Mouse (Mus musculus) stomach, postnatal 0 days (tissue): ENCODE measurements at regions not wholly inside any gene's neighbourhood (a gene's known extent, or its start where the extent isn't known, plus 50 kb on each side); places are given as distances from the start of the nearest gene placed in this dataset.

Experiments used
- ATAC-seq: fragments of 200-750 bp; cut with Nextera tagmentation; 2 replicates; pipeline ENCODE4 v1.8.0; 2017; ENCODE audit not compliant: low FRiP score, low TSS enrichment
- DNase-seq: peaks from one replicate; pipeline ENCODE4 v3.0.0-alpha.2; 2016; ENCODE audit warnings: low spot score
- H3K27ac ChIP-seq: fragments of 300-500 bp; sonication (generic); replicated peaks from 2 replicates; pipeline ENCODE4 v1.5.1; 2014; ENCODE audit warnings: mild to moderate bottlenecking, control low read depth
- H3K27me3 ChIP-seq: fragments of 300-500 bp; sonication (generic); 2 replicates; pipeline ENCODE4 v1.6.1; 2014; ENCODE audit warnings: low read length; ENCODE audit not compliant: control insufficient read depth, insufficient read depth
- H3K36me3 ChIP-seq: fragments of 300-500 bp; sonication (generic); 2 replicates; pipeline ENCODE4 v1.6.1; 2014; ENCODE audit warnings: low read length, mixed read lengths; ENCODE audit not compliant: control insufficient read depth, insufficient read depth
- H3K4me1 ChIP-seq: fragments of 300-500 bp; sonication (generic); replicated peaks from 2 replicates; pipeline ENCODE4 v1.6.1; 2014; ENCODE audit warnings: antibody characterized with exemption; ENCODE audit not compliant: control insufficient read depth, insufficient read depth
- H3K4me2 ChIP-seq: fragments of 300-500 bp; sonication (generic); replicated peaks from 2 replicates; pipeline ENCODE4 v1.6.1; 2014; ENCODE audit warnings: low read depth, mild to moderate bottlenecking, control low read depth, moderate library complexity
- H3K4me3 ChIP-seq: fragments of 300-500 bp; sonication (generic); 2 replicates; pipeline ENCODE4 v1.5.1; 2014; ENCODE audit warnings: low read depth, low read length, control low read depth
- H3K9ac ChIP-seq: fragments of 300-500 bp; sonication (generic); 2 replicates; pipeline ENCODE4 v1.6.1; 2014; ENCODE audit warnings: mild to moderate bottlenecking, low read length, control low read depth, mixed read lengths
- H3K9me3 ChIP-seq: fragments of 300-500 bp; sonication (generic); 2 replicates; pipeline ENCODE4 v1.6.1; 2016; ENCODE audit warnings: low read length; ENCODE audit not compliant: control insufficient read depth
- CTCF ChIP-seq: IDR thresholded peaks from 2 replicates; pipeline ENCODE4 v1.5.1; 2016; ENCODE audit warnings: antibody characterized with exemption, low read depth, mild to moderate bottlenecking, moderate library complexity
- EP300 ChIP-seq: optimal IDR thresholded peaks from 2 replicates; pipeline ENCODE3; 2016; ENCODE audit warnings: antibody characterized with exemption
- WGBS: fragments of 180-500 bp; shearing (Covaris S2); extraction: QIAGEN DNeasy Blood & Tissue Kit; methylation state at CpG from one replicate; pipeline ENCODE4 v1.1.7; 2014; 5-methylcytosine and 5-hydroxymethylcytosine counted together

DNA sequence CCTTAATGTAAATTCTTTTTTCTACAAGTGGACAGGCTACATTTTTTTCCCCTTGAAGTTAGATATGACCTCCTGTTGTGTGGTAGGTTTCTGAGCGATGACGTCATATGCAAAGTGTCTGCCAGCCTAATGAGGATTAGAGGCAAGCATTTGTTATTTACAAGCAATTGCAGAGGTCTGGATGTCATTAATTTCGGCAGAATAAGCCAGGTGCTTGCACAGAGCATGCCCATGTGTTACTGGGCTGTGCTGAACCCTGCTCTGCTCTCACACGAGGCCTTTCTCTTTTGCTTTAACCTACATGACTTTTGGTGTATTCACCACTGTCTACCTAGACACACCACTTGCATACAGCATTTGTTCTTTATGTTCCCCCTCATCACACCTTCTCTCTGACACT lies 316.5 kb downstream of the Mef2c start:
- DNase-seq (no peak), ATAC-seq (no peak)
- no peaks in the 10 kb centered on the region for H3K36me3 ChIP-seq
- WGBS: 54% methylated on average over 4 of the region's 4 CpGs
- H3K4me3 ChIP-seq: no peak overlapping the region
- no peaks in the 10 kb centered on the region for H3K27me3 ChIP-seq
- H3K9ac ChIP-seq: no peak overlapping the region
- no peaks in the 10 kb centered on the region for H3K9me3 ChIP-seq
- no peak overlapping the region for H3K27ac ChIP-seq
- no peak overlapping the region for H3K4me2 ChIP-seq
- TF ChIP-seq EP300 (no peak), CTCF (no peak)
- no peaks in the 10 kb centered on the region for H3K4me1 ChIP-seq

- Histone ChIP-seq H3K36me3 (no peaks in the 10 kb centered on the region), H3K9ac (no peak overlapping the region), H3K27ac (no peak overlapping the region), H3K9me3 (no peaks in the 10 kb centered on the region), H3K4me1 (no peaks in the 10 kb centered on the region), H3K27me3 (no peaks in the 10 kb centered on the region), H3K4me3 (no peak overlapping the region), H3K4me2 (no peak overlapping the region)
- WGBS: 65% methylated on average over 3 of the region's 3 CpGs
- no peak for ATAC-seq
- no peak for DNase-seq
- no peak for TF ChIP-seq EP300
- TF ChIP-seq CTCF: no peak
These were observed 316.9 kb downstream of the Mef2c start for GRCm38 (mm10) chr13:83820721-83821120.

DNA sequence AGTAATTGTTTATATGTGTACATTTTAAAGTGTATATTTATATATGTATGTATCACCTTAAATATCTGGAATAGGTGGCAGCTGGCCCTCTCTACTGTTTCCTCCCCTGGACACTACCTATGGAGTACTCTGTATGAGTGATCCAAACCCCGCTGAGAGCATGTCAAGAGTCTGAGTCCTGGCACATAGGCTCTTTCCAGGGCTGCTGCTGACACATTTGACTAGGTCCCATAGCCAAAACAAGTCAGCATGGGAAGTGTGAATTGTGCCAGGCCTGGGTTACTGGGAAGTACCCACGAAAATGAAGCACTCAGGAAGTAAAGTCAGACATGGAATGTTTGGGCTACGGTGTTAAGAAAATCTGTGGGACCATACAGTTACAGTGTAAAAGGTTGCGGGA lies 321.1 kb downstream of the Mef2c start:
- Histone ChIP-seq H3K4me3 (no peak overlapping the region), H3K9me3 (no peaks in the 10 kb centered on the region), H3K36me3 (no peaks in the 10 kb centered on the region), H3K27me3 (no peaks in the 10 kb centered on the region), H3K4me1 (no peaks in the 10 kb centered on the region), H3K9ac (no peak overlapping the region), H3K4me2 (no peak overlapping the region), H3K27ac (no peak overlapping the region)
- no peak for ATAC-seq
- no peak for DNase-seq
- TF ChIP-seq EP300 (no peak), CTCF (no peak)
- WGBS: 81% methylated on average over 4 of the region's 4 CpGs

DNA sequence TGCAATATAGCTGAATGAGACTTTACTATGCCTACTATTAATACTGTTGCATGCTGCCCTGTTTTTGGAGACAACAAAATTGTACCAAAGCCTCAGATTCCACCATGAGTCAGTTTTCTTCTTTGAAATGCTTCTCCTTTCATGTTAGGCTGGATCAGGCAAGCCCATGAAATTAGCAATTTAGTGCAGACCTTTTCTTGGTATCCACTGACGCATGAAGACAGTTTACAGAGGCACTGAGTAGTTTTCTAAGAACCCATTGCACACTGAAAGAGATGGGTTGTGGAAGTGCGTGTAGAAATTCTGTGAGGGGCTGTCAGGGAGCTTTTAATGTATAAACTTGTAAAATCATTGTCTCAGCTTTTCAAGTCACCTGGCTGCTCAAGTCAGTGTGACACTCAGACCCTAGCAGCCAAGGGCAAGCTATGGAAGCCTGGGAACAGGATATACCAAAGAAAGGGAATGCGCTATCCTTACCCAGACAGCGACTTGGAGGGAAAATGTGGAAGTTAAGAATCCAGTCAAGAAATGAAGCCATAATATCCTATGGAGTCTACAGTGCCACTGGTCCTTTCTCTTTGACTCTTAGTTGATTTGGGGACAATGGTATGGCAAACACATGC lies 323.1 kb downstream of the Mef2c start:
- Histone ChIP-seq H3K4me3 (no peak overlapping the region), H3K27me3 (no peaks in the 10 kb centered on the region), H3K4me1 (no peaks in the 10 kb centered on the region), H3K4me2 (no peak overlapping the region), H3K36me3 (no peaks in the 10 kb centered on the region), H3K27ac (no peak overlapping the region), H3K9me3 (no peaks in the 10 kb centered on the region), H3K9ac (no peak overlapping the region)
- TF ChIP-seq EP300 (no peak), CTCF (no peak)
- WGBS: 79% methylated on average over 4 of the region's 4 CpGs
- ATAC-seq (no peak), DNase-seq (no peak)

DNA sequence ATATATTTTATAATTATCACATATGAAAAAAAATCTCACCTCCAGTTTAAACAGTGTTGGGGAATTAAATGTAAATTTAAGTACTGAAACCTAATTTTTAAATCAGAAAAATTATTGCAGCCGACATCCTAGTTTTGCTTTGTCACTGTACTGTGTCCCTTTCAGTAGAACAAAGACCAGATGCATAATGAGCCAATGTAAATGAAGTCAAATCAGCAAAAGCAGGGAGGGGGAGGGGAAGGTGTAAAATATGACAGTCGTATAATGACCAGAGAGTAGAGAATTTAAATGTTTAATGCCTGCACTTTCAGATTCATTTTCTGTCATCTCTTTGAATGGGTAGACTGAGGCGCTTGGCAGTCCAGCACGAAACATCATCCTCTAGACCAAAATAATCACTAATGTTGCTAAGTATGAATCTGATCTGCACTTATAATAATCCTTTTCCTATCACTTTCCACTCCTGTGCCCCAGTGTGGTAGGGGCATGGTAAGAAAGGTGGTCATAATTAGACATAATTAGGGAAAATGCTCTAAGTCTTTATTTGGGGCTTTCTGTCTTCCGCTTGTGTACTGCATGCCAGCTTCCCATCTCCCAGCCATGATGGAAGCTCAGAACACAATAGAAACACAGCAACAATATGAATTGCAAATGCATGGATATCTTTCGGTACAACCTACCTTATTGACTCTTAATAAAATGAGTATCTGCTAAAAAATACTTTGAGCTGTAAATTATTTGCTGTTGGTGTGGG lies 356.0 kb upstream of the Tmem161b start:
- TF ChIP-seq EP300 (no peak), CTCF (no peak)
- Histone ChIP-seq H3K9ac (no peak overlapping the region), H3K36me3 (no peaks in the 10 kb centered on the region), H3K27ac (no peak overlapping the region), H3K4me1 (no peaks in the 10 kb centered on the region), H3K4me3 (no peak overlapping the region), H3K4me2 (no peak overlapping the region), H3K9me3 (no peaks in the 10 kb centered on the region), H3K27me3 (no peaks in the 10 kb centered on the region)
- DNase-seq (no peak), ATAC-seq (no peak)
- WGBS: 85% methylated on average over 6 of the region's 6 CpGs

- H3K27ac ChIP-seq: no peak overlapping the region
- H3K27me3 ChIP-seq: no peaks in the 10 kb centered on the region
- ATAC-seq (no peak), DNase-seq (no peak)
- TF ChIP-seq EP300 (no peak), CTCF (no peak)
- 21% methylated on average over 1 of the region's 1 CpGs for WGBS
- no peaks in the 10 kb centered on the region for H3K4me1 ChIP-seq
- H3K9me3 ChIP-seq: no peaks in the 10 kb centered on the region
- H3K9ac ChIP-seq: no peak overlapping the region
- no peak overlapping the region for H3K4me3 ChIP-seq
- H3K4me2 ChIP-seq: no peak overlapping the region
- no peaks in the 10 kb centered on the region for H3K36me3 ChIP-seq
These were observed 354.9 kb upstream of the Tmem161b start for GRCm38 (mm10) chr13:83867211-83867610.
